Mouse (Mus musculus): ENCODE measurements around the gene Nlrp9b.

GRCm38 (mm10) chr7:20009987-20010386, 18.7 kb downstream of the Nlrp9b start:
- TF ChIP-seq ZKSCAN1 (IDR thresholded peaks at IDR 0.05; ENCODE audit: low read depth, low read length) (no peak), MEF2A (IDR thresholded peaks at IDR 0.05; ENCODE audit: extremely low read depth, insufficient replicate concordance, low read depth, low read length, poor library complexity, severe bottlenecking) (no peak), MAX (IDR thresholded peaks at IDR 0.05; ENCODE audit: low read length) (no peak), ZNF384 (IDR thresholded peaks at IDR 0.05; ENCODE audit: low read depth, low read length) (peak; percentile 40; the same call in 1 of the 2 replicates), POLR2A (IDR thresholded peaks at IDR 0.05; ENCODE audit: control insufficient read depth in 1 of 2, insufficient read depth in 1 of 2, low read depth in 1 of 2, low read length in 2 of 2, poor library complexity in 1 of 2) (no peak), ZMIZ1 (IDR thresholded peaks at IDR 0.05; ENCODE audit: low read depth, low read length) (no peak), ZC3H11A (IDR thresholded peaks at IDR 0.05; ENCODE audit: low read depth, low read length) (no peak), KAT2A (conservative IDR thresholded peaks at IDR 0.05; ENCODE audit: low read depth, low read length) (no peak), CTCF (IDR thresholded peaks at IDR 0.05 in 2 of 3, conservative IDR thresholded peaks at IDR 0.05 in 1 of 3; ENCODE audit: control insufficient read depth in 1 of 3, insufficient read depth in 1 of 3, low read depth in 2 of 3, low read length in 3 of 3, poor library complexity in 1 of 3, severe bottlenecking in 1 of 3) (no peak), EP300 (IDR thresholded peaks at IDR 0.05; ENCODE audit: low read depth in 1 of 2, low read length in 2 of 2) (no peak), GABPA (IDR thresholded peaks at IDR 0.05; ENCODE audit: low read depth, low read length) (no peak), MXI1 (IDR thresholded peaks at IDR 0.05; ENCODE audit: low read depth, low read length) (no peak), CHD2 (IDR thresholded peaks at IDR 0.05; ENCODE audit: low read length) (no peak)
